Mouse (Mus musculus) thymus, adult 18-20 months (tissue): ENCODE measurements around the gene Klf16.

ENCODE experiments used
- DNase-seq, 2 experiments: peaks; one replicate each; pipeline ENCODE4 v3.0.0; 2022; ENCODE audit warnings: mixed read lengths in 2 of 2

The Klf16 gene

GRCm38 (mm10) chr10:80577195-80578130 lies at the start of gene Klf16:
Gene Klf16, minus strand, starts transcription at chr10:80577321.
- peak; percentile 97 to 98 for DNase-seq

DNA sequence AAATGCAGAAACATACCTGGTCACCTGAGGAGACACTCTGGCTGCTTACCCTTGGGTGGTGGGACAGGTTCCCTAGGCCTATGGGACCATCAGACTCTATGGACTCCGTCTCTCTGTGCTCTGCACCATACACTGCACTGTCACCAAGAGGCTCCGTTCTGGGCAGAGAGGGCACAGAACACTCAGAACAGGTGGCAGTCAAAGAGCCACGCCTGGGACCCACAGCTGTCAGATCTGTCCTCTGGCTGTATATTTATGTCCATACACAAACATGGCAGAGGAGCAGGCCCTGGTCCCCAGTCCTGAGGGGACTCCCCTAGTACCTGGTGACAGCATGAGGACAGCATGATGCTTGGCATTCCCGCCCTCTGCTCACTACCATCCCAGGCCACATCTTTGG lies 48.6 kb upstream of the Klf16 start:
- no peak for DNase-seq

DNA sequence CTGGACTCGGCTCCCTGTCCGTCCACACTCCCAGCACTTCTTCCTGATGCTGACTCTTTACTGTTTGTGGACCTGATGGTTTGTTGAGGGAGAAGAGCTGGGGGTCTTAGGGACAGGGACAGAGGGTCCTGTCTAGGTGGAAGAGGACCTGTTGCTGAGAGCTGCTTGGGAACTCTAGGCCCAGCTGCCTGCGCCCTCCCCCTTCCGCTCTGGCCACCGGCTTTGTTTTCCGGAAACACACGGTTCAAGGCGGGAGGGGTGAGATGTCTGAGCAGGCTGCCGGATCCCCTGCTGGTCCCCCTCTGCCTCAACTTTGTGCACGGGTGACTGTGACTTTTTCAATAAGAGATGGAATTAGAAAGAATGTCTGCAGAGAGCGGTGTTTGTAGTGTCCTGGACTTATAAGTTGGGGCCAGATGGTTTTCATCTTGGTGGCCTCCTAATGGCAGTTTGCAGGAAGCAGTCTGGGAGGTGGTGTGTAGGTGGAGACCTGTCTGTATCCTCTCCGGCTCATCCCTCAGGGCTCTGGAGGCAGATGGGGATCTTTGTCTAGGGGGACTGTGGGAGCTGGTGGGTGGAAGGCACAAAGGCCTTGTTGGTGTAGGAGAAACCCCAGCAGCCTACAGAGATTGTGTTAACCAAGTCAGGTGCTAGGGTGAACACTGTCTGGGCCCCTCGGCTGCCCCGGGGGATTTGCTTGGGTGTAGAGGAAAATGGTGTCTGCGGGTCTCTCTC lies 46.5 kb upstream of the Klf16 start:
- DNase-seq = peak; percentile 76 to 83

DNA sequence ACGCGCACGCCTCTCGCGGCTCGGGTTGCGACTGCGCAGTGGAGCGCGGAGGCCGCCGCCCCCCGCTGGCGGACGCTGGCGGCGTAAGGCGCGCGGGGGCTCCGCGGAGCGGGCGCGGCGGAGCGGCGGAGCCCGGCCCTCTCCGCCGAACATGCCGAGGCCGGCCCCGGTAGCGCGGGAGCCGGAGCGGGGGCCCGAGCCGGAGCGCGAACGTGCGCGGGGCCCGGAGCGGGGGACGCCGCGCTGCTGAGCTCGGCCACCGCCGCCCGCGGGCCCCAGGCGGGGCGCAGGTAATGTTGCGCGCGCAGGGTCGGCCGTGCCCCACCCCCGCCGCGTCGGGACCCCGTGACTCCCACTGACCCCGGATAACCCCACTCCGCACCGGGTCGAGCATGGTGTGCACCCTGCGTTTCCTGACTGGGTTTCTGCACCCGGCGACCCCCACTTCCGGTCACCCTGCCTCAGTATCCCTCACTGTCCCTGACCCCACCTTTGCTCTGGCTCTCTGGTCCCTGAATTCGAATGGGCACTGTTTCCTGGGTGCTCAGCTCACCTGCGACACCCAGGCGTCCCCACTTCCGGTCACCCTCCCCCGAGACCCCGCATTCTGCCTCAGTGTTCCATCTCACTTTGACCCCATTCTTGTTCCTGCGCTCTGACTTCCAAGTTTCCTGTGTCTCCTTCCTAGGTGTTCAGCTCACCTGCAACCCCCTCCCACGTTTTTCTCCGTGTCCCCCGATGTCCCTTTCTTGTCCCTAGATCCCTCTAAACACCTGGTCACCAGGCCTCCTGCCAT lies 45.7 kb upstream of the Klf16 start, which contains the start of gene Csnk1g2:
TSS of gene Csnk1g2 (plus strand) at position 178 of the 796 bp plus-strand sequence.
- DNase-seq = peak; percentile 68 to 80

DNA sequence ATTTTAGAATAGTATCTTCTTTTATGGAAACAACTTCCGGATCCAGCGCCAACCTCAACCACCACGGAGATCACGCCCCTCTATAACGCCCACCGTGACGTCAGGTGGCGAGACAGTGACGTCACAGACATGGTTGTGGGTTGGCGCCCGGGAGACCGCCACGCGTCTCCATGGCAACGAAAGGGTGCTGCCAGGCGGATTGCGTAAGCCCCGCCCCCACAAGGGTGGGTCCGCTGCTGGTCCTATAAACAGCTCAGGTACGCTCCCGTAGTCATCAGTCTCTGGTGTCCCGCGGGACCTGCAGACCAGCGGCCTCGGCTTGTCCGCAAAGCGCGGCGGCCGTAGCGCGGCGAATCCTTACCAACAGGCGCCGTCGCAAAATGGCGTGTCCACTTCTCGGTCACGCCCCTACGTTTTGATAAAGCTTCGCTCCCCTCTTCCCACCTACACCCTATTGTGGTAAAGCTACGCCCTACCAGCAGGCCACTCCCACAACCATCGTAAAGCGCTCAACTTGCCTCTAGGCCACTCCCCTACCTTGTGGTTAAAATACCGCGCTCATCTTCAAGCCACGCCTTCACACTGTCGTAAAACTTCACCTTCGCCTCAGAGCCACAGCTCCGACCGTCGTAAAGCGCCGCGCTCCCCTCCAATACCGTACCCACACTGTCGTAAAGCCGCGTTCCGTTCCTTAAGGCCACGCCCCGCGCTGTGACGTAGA lies 45.0 kb upstream of the Klf16 start:
- peak; percentile 96 to 99 for DNase-seq

- no peak for DNase-seq
Measured at GRCm38 (mm10) chr10:80621690-80621939, 44.5 kb upstream of the Klf16 start.

DNA sequence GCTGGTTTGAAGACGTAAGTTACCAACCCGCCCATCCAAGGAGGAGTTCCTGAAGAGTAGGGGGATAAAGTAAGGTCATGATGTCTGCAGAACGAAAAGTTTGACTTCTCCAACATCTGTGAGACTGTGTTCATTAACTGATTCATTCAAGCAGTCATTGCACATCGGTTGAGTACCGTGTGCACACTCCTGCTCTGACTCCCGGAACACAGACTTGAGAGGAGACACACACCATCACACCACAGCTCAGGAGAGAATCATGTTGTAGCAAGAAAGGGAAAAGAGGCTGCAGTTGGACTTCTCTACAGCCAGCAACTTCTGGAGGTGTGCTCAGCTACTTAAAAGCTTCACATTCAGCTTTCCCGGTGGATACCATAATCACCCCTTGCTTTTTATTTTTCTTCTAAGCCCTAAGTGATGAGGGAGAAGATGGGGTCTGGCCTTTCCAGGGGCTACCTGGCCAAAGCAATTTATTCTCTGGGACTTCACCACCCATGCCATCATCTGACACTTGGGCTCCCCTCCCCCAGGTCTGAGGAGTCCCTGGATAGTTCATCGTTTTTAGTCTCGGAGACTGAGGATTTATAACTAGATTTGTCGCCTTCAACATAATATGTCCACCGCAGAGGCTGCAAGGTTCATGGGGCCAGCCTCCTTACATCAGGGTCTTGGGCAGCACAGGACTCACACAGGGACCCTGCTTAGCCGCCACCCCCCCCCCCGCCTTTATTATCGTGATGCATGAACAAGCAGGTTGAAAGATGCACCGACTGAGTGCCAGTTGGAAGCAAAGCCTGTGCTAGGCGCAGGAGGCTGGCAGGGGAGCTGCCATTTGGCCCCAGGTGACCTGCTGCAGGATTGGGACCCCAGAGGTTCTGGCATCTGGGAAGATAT lies 43.9 kb upstream of the Klf16 start:
- DNase-seq = no peak

DNA sequence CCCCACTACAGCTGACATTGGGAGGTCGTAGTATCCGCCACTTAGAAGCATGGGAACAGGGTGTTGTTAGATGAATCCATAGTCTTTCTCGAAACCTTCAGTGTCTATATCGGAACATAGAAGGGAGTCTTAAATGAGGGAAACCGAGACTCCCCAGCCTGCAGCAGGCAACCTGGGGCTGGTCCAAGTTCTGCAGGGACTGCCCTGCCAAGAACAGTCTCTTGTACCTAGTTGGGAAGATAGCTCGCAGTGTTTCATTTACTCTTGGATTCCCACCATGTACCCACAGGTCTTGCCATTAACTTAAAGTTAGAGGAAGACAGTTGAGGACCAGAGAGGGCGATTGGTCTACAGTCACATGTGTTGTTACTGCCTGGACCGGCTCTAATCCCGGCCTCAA lies 43.2 kb upstream of the Klf16 start:
- DNase-seq = no peak

- DNase-seq = no peak
Measured at GRCm38 (mm10) chr10:80619465-80620244, 42.5 kb upstream of the Klf16 start.

DNA sequence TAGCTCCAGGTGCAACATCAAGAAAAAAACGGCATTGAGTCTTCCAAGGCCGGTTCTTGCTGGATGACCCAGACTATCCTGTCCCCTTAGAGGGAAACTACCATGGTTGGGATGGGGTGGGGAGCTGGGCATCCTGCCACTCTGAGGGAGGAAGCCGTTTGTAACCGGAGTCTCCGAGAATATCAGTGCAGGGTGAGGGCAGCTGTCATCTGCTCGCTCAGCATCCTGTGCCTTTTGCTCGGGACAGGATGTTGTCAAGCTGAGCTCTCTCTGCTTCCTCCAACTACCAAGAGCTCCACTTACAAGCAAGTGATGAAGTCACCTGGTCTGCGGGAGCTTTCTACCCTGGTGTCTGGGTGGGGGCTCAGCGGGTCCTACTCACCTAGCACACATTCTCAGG lies 41.1 kb upstream of the Klf16 start:
- peak; percentile 75 to 86 for DNase-seq

GRCm38 (mm10) chr10:80614351-80614750 lies 37.2 kb upstream of the Klf16 start:
- no peak for DNase-seq

GRCm38 (mm10) chr10:80613821-80614220 lies 36.7 kb upstream of the Klf16 start:
- DNase-seq = no peak

- no peak for DNase-seq
Measured at GRCm38 (mm10) chr10:80611905-80612304, 34.8 kb upstream of the Klf16 start.

GRCm38 (mm10) chr10:80611024-80611423 lies 33.9 kb upstream of the Klf16 start:
- peak; percentile 69 to 77 for DNase-seq

DNA sequence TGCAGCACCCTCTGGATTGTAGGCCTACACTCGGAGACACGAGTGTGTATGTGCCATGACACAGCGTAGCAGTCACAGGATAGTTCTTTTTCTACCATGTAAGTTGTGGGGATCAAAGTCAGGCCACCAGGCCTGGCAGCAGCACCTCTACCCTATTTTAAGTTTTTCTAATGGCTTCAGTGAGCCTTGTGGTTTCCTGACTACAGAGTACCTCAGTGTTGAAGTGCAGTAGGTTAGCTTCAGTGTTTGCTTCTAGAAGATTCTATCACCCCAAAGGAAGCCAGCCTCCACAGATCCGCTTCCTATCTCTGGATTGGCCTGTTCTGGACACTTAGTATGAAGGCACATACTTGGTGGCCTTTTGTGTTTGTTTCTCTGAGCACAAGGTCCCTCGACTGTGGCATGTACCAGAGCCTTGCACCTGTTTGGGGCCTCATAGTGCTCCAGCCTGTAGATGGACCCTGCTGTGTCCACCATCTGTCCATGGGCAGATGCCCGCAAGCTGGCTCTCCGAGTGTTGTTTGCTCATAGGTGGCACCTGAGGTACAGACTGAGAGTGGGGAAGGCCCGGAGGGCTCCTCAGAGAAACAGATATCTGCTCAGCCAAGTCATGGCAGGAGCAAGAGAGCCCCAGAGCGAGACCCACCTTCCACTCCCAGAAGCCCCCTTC lies 33.1 kb upstream of the Klf16 start:
- DNase-seq = no peak

DNA sequence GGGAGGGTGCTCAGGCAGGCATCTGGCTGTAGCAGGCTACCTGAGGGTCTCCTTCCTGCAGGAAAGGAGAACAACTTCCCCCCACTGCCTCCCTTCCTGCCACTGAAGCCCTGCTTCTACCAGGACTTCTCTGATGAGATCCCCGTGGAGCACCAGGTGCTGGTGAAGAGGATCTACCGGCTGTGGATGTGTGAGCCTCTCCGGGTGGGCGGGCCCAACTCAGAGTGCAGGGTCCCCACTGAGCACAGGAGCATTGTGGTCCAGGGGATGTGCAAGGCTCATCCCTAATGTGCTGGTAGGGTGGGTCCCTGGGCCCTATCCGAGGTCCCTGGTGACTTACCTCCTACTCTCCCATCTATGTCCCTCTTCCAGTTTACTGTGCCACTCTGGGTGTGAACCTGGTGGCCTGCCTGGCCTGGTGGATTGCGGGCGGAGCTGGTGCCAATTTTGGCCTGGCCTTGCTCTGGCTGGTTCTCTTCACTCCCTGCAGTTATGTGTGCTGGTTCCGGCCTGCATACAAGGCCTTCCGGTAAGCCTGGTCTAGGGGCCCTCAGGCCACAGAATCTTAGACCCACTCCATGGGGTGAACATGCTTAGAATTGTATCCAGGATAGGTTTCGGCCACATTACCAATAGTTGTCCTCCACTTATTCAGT lies 32.3 kb upstream of the Klf16 start:
- DNase-seq = no peak

GRCm38 (mm10) chr10:80608435-80608834 lies 31.3 kb upstream of the Klf16 start:
- no peak for DNase-seq

GRCm38 (mm10) chr10:80606737-80607350 lies 29.7 kb upstream of the Klf16 start:
- DNase-seq = no peak

- peak in 1 of 2 experiments; percentile 68 for DNase-seq
Measured at GRCm38 (mm10) chr10:80606306-80606705, 29.2 kb upstream of the Klf16 start.
